Mouse (Mus musculus) hindbrain, embryonic 16.5 days (tissue): ENCODE data around the gene Gucd1. TPM values are rescaled to one million over a fixed set of nuclear protein-coding genes. Genes with fewer than 3 reads are reported as not detected.

ENCODE experiments used
- ATAC-seq: fragments of 200-750 bp; cut with Nextera tagmentation; 2 replicates; pipeline ENCODE4 v1.8.0; 2017; ENCODE audit warnings: moderate TSS enrichment, moderate library complexity
- H3K27ac ChIP-seq: fragments of 300-500 bp; sonication (generic); 2 replicates; pipeline ENCODE4 v1.5.1; 2014; ENCODE audit warnings: low read depth, mild to moderate bottlenecking, control low read depth, low read length, moderate library complexity
- H3K27me3 ChIP-seq: fragments of 300-500 bp; sonication (generic); replicated peaks from 2 replicates; pipeline ENCODE4 v1.6.1; 2014; ENCODE audit warnings: low read length; ENCODE audit not compliant: control insufficient read depth, insufficient read depth
- H3K36me3 ChIP-seq: fragments of 300-500 bp; sonication (generic); 2 replicates; pipeline ENCODE4 v1.6.1; 2014; ENCODE audit warnings: mild to moderate bottlenecking, low read length, moderate library complexity, mixed read lengths; ENCODE audit not compliant: control insufficient read depth, insufficient read depth
- H3K4me1 ChIP-seq: fragments of 300-500 bp; sonication (generic); 2 replicates; pipeline ENCODE4 v1.6.1; 2014; ENCODE audit warnings: low read depth, low read length; ENCODE audit not compliant: control insufficient read depth, insufficient read depth
- H3K4me2 ChIP-seq: fragments of 300-500 bp; sonication (generic); 2 replicates; pipeline ENCODE4 v1.6.1; 2014; ENCODE audit warnings: mild to moderate bottlenecking, low read length, control low read depth, moderate library complexity
- H3K4me3 ChIP-seq: fragments of 300-500 bp; sonication (generic); 2 replicates; pipeline ENCODE4 v1.5.1; 2014; ENCODE audit warnings: mild to moderate bottlenecking, low read length, control low read depth, moderate library complexity
- H3K9ac ChIP-seq: fragments of 300-500 bp; sonication (generic); 2 replicates; pipeline ENCODE4 v1.6.1; 2014; ENCODE audit warnings: low read depth, mild to moderate bottlenecking, control low read depth, low read length, moderate library complexity
- H3K9me3 ChIP-seq: fragments of 300-500 bp; sonication (generic); 2 replicates; pipeline ENCODE4 v1.6.1; 2014; ENCODE audit warnings: mild to moderate bottlenecking, low read length, moderate library complexity; ENCODE audit not compliant: control insufficient read depth
- WGBS: fragments of 180-500 bp; shearing (Covaris S2); extraction: QIAGEN DNeasy Blood & Tissue Kit; methylation state at CpG from one replicate; pipeline ENCODE4 v1.1.7; 2014; 5-methylcytosine and 5-hydroxymethylcytosine counted together
- polyA plus RNA-seq: library from polyadenylated mRNA; unstranded; fragments of >200 nt; fragmentation: Nextera tagmentation; extraction: Ambion mirVana; gene quantifications from 2 replicates; pipeline ENCODE4 v1.2.1, GENCODE M21; 2015

Gene Gucd1
- polyA plus RNA-seq, 1 experiment from 2014 or later = 15.4 TPM

DNA sequence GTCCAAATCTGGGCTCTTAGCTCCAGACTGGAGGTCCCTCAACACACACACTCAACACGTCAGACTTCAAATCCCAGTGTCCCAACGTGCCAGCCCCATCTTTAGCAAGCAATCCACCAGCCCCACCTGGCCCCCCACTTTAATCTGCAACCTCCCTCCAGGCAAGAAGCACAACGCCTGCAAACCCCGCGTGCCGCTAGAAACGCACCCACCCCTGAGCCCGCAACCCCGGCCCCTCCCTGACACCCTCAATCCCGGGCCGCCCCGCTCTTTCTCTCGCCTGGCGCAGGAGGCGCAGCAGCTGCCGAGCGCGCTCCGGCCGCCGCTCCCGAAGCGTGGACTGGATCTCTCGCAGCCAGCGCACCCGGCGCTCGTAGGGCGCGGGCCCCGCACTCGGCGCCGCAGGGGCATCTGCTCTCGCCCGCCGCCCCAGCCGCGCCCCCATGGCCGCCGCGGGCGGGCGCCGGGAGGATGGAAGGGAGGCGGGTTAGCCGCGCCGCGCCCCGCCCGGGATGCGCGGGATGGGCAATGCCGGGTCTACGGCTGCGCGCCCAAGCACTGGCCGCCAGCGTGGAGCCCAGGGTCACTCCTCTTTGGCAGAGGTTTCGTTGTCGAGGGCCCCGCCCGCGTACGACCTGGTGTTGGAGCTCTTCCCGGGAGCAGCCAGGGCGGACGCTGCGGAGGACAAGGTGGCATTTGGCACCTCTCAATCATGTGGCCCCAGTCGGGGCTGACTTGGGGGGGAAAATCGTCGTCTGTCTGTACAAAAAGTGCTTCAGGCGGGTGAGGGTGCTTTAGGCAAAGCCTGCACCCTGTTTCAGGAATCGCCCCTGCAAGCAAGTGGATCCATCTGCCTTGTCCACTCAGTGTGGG is 42.1 kb upstream of the Gucd1 start, which contains the start of gene Lrrc75b:
Gene Lrrc75b (minus strand): TSS at position 655 of the 873 bp plus-strand sequence.
- Histone ChIP-seq H3K27ac (peak within 1 kb of the TSS; percentile 97), H3K4me3 (peak within 1 kb of the TSS; percentile 73), H3K4me1 (peaks cover 40% of the 10 kb centered on the region), H3K9ac (peak within 1 kb of the TSS; percentile 94), H3K9me3 (no peaks in the 10 kb centered on the region), H3K4me2 (peak within 1 kb of the TSS; percentile 89), H3K36me3 (peaks cover 14% of the 10 kb centered on the region), H3K27me3 (no peaks in the 10 kb centered on the region)
- under 1% methylated on average over 69 of the region's 75 CpGs for WGBS
- peak; percentile 63 for ATAC-seq

DNA sequence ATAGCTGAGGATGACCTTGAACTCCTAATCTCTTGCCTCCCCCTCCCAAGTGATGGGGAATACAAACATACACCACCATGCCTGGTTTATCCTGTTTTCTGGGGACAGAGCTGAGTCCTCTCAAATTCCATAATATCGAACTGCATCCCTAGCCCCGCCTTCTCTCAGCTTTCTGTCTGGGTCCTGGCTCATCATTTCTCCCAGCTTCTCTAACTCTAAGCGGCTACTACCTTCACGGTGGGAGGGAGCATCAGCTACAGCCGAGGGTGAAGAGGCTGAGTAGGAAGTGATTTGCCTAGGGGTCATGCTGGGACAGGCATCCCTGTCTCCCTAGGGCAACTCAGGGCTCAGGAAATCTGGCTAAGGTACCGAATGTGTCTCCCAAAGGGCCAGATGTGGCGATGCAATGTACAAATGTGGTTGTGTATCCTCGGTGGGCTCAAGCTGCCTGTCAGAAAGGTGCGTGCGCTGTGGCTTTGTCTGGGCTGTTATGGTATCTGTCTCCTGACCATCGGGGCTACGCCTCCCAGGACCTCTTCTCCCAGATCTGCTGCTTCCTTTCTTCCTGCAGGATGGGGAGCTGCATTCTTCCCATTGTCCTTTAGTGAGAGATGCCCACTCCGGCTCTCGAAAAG is 41.4 kb upstream of the Gucd1 start:
- peaks cover 40% of the 10 kb centered on the region for H3K4me1 ChIP-seq
- peak; percentile 10 for ATAC-seq
- 2% methylated on average over 14 of the region's 14 CpGs for WGBS

DNA sequence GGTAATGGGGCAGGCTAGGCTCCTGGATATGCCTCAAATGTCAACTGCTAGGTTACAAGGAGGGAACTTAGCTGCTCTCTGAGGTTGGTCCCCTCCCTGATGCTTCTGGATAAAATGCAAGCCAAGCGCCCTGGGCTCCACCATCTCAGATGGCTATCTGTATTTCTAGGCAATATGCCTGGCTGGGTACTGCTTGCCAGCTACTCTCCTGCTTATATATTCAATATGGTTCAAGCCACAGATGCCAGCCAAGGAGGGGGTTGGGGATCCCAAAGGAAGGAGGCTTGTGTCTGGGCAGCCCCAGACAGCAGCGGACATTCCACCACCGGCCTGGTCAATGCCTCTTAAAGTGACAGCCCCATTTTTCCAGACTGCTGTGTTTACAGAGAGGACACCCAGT is 40.7 kb upstream of the Gucd1 start:
- Histone ChIP-seq H3K4me3 (peak overlapping the region; percentile 73), H3K4me1 (peaks cover 40% of the 10 kb centered on the region), H3K27ac (peak overlapping the region; percentile 97), H3K9me3 (no peaks in the 10 kb centered on the region), H3K4me2 (peak overlapping the region; percentile 89), H3K36me3 (peaks cover 23% of the 10 kb centered on the region), H3K27me3 (no peaks in the 10 kb centered on the region), H3K9ac (peak overlapping the region; percentile 53)
- peak; percentile 52 for ATAC-seq
- 13% methylated on average over 3 of the region's 3 CpGs for WGBS

More for the DNA sequence above, 41.4 kb upstream of the Gucd1 start:
- Histone ChIP-seq H3K4me3 (peak overlapping the region; percentile 73), H3K9me3 (no peaks in the 10 kb centered on the region), H3K4me2 (peak overlapping the region; percentile 89), H3K36me3 (peaks cover 17% of the 10 kb centered on the region), H3K9ac (peak overlapping the region; percentile 94), H3K27me3 (no peaks in the 10 kb centered on the region), H3K27ac (peak overlapping the region; percentile 97)

DNA sequence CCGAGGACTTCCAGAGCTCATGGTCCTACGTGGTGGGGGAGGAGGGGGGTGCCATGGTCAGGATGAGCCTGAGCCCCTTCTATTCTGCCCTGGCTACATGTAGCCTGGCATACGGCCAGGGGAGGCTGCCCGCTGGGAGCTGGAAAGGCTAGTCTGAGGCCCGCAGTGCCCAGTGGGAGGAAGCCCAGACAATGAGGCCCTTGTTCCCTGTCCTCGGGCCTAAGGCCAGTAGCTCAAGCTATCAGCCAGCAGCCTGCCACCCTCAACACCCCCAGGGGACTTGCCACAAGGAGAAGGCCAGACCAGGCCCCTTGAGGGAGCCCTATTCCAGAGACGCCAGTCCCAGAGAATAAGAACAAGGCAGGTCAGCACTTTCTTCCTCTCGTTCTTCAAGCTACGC is 38.3 kb upstream of the Gucd1 start:
- WGBS = 16% methylated on average over 9 of the region's 9 CpGs

DNA sequence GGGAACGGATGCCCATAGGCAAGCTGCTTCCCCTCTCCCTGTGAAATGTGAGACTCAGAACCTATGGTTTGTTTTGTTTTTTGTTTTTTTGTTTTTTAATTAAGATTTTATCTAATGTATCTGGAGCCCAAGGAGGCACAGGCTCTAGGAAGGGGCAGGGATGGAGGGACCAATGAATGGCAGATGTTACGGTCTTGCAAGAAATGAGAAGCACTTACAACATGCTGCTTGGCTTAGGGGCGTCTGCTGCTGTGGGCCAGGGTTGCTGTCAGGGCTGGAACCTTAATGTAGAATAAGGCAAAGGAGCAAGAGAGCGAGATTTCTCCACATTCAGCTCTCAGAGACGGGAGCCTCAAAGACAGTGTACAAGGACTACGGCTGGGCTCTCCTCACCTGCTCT is 37.8 kb upstream of the Gucd1 start:
- 56% methylated on average over 6 of the region's 6 CpGs for WGBS
- Histone ChIP-seq H3K27me3 (no peaks in the 10 kb centered on the region), H3K4me3 (no peak overlapping the region), H3K9me3 (no peaks in the 10 kb centered on the region), H3K36me3 (peaks cover 24% of the 10 kb centered on the region), H3K9ac (no peak overlapping the region), H3K27ac (peak overlapping the region; percentile 36), H3K4me2 (peak overlapping the region; percentile 18; the same call in 1 of the 2 replicates), H3K4me1 (peaks cover 30% of the 10 kb centered on the region)
- no peak for ATAC-seq

More for the DNA sequence above, 38.3 kb upstream of the Gucd1 start:
- Histone ChIP-seq H3K27ac (peak overlapping the region; percentile 72), H3K4me2 (peak overlapping the region; percentile 18; the same call in 1 of the 2 replicates), H3K4me3 (no peak overlapping the region), H3K36me3 (peaks cover 24% of the 10 kb centered on the region), H3K9ac (peak overlapping the region; percentile 6; the same call in 1 of the 2 replicates), H3K27me3 (no peaks in the 10 kb centered on the region), H3K4me1 (peaks cover 35% of the 10 kb centered on the region), H3K9me3 (no peaks in the 10 kb centered on the region)
- peak; percentile 75 for ATAC-seq

DNA sequence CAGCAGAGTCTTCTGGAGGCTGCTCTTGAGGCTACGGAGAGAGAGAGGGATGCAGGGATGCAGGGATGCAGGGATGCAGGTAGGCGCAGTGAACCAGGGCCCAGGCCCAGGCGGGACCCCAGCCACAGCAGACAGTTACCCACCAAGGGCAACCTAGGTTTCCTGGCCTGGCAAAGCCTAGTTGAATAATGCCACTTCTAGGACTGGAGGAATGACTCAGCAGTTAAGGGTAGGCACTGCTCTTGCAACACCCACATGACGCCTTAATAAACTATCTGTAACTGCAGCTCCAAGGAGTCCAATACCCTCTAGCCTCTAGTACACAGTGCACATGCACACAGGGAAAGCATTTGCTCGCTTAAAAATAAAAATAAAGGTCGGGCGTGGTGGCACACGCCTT is 36.3 kb upstream of the Gucd1 start:
- no peak for ATAC-seq
- H3K4me3 ChIP-seq = no peak overlapping the region
- no peak overlapping the region for H3K4me2 ChIP-seq

DNA sequence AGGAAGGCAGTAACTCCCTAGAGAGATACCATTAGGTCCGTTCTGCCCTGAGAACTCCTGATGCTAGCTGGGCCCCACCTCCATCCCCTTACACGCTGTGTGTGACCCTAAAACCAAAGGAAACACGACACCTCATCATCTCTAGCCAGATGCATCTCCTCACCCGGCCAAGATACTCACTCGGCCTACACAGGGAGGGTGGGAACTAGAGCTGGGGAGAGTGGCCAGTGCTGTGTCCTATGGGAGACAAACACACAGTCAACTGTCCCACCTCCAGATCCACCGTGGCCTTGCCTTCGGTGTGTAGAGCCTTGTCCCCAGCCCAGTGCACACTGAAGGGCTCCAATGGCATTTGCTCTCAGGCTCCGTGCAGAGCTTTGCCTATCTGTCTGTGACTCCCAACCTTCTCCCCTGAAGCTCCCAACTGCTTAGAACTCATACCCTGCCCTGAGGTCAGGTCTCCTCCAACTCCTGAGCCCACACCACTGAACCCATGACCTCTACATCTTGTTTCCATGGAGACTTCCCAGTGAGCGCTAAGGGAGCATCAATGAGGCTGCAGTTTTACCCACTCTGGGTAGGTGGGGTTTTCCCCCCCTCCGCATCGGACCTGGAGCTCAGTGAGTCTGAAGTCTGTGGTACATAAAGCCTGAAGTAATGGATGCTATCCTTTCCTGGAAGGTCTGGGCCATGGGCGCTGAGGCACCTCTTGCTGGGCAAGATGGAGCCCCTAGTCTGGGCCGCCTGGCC is 35.1 kb upstream of the Gucd1 start:
- H3K4me3 ChIP-seq = no peak overlapping the region
- no peak for ATAC-seq
- H3K36me3 ChIP-seq = peaks cover 24% of the 10 kb centered on the region
- WGBS = 72% methylated on average over 13 of the region's 13 CpGs
- no peaks in the 10 kb centered on the region for H3K9me3 ChIP-seq
- H3K27me3 ChIP-seq = no peaks in the 10 kb centered on the region
- peaks cover 21% of the 10 kb centered on the region for H3K4me1 ChIP-seq
- no peak overlapping the region for H3K9ac ChIP-seq
- H3K27ac ChIP-seq = no peak overlapping the region
- H3K4me2 ChIP-seq = no peak overlapping the region

More for the DNA sequence above, 36.3 kb upstream of the Gucd1 start:
- H3K9ac ChIP-seq = no peak overlapping the region
- peaks cover 24% of the 10 kb centered on the region for H3K36me3 ChIP-seq
- peaks cover 23% of the 10 kb centered on the region for H3K4me1 ChIP-seq
- H3K27ac ChIP-seq = no peak overlapping the region
- H3K27me3 ChIP-seq = no peaks in the 10 kb centered on the region
- H3K9me3 ChIP-seq = no peaks in the 10 kb centered on the region
- WGBS = 92% methylated on average over 8 of the region's 8 CpGs

DNA sequence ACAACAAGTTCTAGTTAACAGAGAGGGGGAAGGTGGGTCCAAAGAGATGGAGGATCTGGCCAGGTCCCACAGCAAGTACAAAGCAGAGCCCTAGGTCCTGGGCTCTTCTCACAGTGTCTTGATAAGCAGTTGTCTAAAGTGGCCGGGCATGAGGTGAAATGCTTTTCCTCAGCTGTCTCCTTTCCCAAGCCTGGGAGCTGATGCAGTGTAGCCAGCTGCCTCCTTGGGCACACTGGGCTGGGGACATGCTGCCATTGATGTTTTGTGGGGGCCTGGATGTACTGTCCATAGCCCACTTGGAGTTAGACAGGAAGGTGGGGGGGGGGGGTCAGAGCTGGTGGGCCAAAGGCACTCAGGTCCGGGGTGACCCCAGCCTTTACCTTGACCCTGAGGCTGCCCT is 34.3 kb upstream of the Gucd1 start:
- Histone ChIP-seq H3K27ac (no peak overlapping the region), H3K27me3 (no peaks in the 10 kb centered on the region), H3K4me1 (peaks cover 14% of the 10 kb centered on the region), H3K36me3 (peaks cover 24% of the 10 kb centered on the region), H3K4me3 (no peak overlapping the region), H3K9me3 (no peaks in the 10 kb centered on the region), H3K4me2 (no peak overlapping the region), H3K9ac (no peak overlapping the region)
- ATAC-seq = no peak
- WGBS = 91% methylated on average over 2 of the region's 2 CpGs
